Mouse (Mus musculus) olfactory bulb, adult 2 months (tissue): ENCODE results near the gene Fndc3b. TPM values are rescaled to one million over a fixed set of nuclear protein-coding genes. Genes with fewer than 3 reads are reported as not detected.
"Not testable (repeated sequence)": the region's sequence is repeated elsewhere in the genome, so short reads cannot be mapped to it uniquely, and the experiment has no call there.

ENCODE experiments used
- H3K27ac ChIP-seq: fragments of 200-500 bp; 2 replicates; pipeline ENCODE4 v1.5.1; 2012; ENCODE audit warnings: low read depth, low read length; ENCODE audit not compliant: insufficient read depth
- H3K4me1 ChIP-seq: fragments of 200-500 bp; 2 replicates; pipeline ENCODE4 v1.6.1; 2012; ENCODE audit warnings: low read length; ENCODE audit not compliant: control insufficient read depth, insufficient read depth
- H3K4me3 ChIP-seq: fragments of 200-500 bp; 2 replicates; pipeline ENCODE4 v1.5.1; 2012; ENCODE audit warnings: mild to moderate bottlenecking, low read depth, low read length, moderate library complexity; ENCODE audit not compliant: insufficient read depth
- CTCF ChIP-seq: fragments of 200-500 bp; IDR thresholded peaks from 2 replicates; pipeline ENCODE4 v1.5.1; 2012; ENCODE audit warnings: low read depth, mild to moderate bottlenecking, low read length, moderate library complexity; ENCODE audit not compliant: insufficient read depth
- POLR2A ChIP-seq: fragments of 200-500 bp; IDR thresholded peaks from 2 replicates; pipeline ENCODE4 v1.6.1; 2012; ENCODE audit warnings: mild to moderate bottlenecking, low read depth, low read length, moderate library complexity; ENCODE audit not compliant: insufficient read depth
- WGBS: fragments of 180-500 bp; shearing (Covaris S2); methylation state at CpG from one replicate; pipeline ENCODE4 v1.1.7; 2018; 5-methylcytosine and 5-hydroxymethylcytosine counted together
- polyA plus RNA-seq: library from polyadenylated mRNA; stranded (reverse); fragments of >200 nt; gene quantifications from 2 replicates; pipeline ENCODE4 v1.2.4, GENCODE M21; 2012; ENCODE audit warnings: low replicate concordance; ENCODE audit not compliant: missing spikeins, insufficient read depth, insufficient read length

The Fndc3b gene
- polyA plus RNA-seq, 1 experiment, result not detected

DNA sequence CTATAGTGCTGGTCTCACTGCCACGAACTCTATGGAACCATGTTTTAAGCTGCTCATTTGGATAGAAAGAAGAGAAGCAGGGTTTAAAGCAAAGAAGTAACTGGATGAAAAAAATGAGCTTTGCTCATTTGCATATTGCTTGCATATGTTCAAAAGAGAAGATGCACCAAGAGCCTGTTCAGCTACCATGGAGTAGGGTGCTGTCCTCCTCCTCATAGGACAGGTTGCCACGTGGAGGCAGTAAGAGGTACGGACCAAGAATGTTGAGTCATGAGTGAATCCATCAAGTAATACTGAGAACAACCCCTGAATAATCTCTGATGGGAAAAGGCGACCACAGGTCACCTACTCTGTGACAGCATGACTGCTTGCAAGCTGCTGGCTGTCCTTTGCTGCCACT lies 226.0 kb downstream of the Fndc3b start:
- H3K4me1 ChIP-seq, result peaks cover 2% of the 10 kb centered on the region; the same call in 1 of the 2 replicates
- H3K4me3 ChIP-seq, result no peak overlapping the region
- H3K27ac ChIP-seq, result no peak overlapping the region
- no peak for TF ChIP-seq CTCF
- TF ChIP-seq POLR2A, result no peak
- 87% methylated on average over 4 of the region's 4 CpGs for WGBS

DNA sequence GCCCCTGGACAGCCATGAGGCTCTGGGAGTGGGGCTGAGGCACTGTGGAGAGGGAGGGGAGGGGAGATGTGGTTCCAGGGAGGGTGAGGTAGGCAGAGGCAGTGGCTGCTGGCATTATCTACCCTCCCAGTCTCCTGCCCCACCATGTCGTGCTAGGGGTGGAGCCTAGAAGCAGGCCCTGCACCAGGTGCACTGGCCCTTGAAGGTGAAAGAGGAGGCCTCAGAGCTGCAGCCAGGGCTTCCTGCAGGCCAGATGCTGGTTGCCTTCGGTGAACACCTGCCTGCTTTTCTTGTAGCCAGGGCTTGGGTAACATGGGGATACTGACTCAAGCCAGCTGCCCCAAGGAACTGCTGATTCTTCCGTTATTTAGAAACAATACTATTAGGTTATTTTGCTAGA lies 226.4 kb downstream of the Fndc3b start:
- no peak for TF ChIP-seq POLR2A
- TF ChIP-seq CTCF, result no peak
- WGBS, result 76% methylated on average over 3 of the region's 3 CpGs
- no peak overlapping the region for H3K4me3 ChIP-seq

DNA sequence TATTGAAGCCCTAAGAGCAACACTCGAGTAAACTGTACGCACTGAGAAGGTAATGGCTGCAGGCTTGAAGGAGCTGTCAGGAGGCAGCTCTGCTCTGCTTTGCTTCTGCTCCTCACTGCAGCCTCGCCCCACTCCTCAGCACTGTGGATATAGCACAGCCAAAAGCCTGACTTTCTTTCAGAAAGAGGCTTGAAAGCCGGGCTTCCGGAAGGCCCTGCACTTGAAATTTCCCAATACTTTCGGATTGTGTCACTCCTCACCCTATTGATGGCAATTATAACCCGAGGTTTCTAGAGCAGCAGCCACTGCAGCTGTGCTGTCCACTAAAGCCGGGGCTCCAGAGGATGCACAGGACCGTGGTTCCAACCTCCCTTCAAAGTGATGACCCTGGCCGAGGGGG lies 227.3 kb downstream of the Fndc3b start:
- TF ChIP-seq POLR2A, result no peak
- TF ChIP-seq CTCF, result no peak
- Histone ChIP-seq H3K27ac (no peak overlapping the region), H3K4me1 (peaks cover 10% of the 10 kb centered on the region), H3K4me3 (no peak overlapping the region)
- WGBS, result 89% methylated on average over 10 of the region's 10 CpGs

More for the DNA sequence above, 226.4 kb downstream of the Fndc3b start:
- Histone ChIP-seq H3K4me1 (peaks cover 3% of the 10 kb centered on the region), H3K27ac (no peak overlapping the region)

- no peak for TF ChIP-seq POLR2A
- no peak for TF ChIP-seq CTCF
- Histone ChIP-seq H3K4me1 (peaks cover 14% of the 10 kb centered on the region), H3K4me3 (no peak overlapping the region), H3K27ac (no peak overlapping the region)
- WGBS, result 97% methylated on average over 3 of the region's 3 CpGs
These were observed 227.8 kb downstream of the Fndc3b start for GRCm38 (mm10) chr3:27483321-27483720.

DNA sequence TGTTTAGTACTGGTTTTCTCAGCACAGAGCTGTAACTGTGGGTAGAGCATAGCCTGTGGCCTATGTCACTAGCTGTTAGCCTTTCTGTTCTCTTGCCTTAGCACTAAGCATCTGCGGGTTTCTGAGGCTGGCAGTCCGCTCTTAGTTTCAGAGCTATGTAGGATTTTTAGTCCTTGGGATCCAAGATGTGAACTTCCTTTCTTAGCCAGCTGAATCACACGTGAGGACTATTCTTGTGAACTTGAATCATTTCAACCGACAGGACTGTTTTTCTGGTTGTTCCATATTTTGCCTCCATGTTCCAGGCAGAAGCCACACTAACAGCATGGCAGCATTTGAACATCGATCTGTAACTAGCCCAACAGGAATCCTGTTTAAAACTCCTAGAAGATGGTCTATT lies 229.4 kb downstream of the Fndc3b start:
- TF ChIP-seq CTCF, result no peak
- no peak for TF ChIP-seq POLR2A
- Histone ChIP-seq H3K4me1 (peaks cover 14% of the 10 kb centered on the region), H3K4me3 (no peak overlapping the region), H3K27ac (no peak overlapping the region)
- 86% methylated on average over 5 of the region's 5 CpGs for WGBS

DNA sequence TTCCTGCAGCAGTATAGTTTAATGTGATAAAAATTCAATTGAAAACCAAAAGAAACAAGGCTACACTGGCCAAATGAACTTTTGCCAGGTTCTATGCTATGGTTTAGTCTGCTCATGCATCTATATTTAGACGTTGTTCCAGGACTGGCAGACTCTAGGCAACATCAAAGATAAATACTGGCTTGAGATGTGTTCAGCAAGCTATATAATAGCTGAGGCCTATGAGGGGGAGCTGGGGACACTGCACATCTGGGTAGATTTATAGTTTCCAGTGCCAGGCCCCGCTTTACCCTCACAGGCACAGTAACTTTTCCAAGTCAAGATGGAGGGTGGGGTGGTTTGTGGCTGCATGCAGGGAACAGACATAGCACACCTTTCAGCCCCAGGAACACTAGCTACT lies 231.7 kb downstream of the Fndc3b start:
- 60% methylated on average over 2 of the region's 2 CpGs for WGBS

DNA sequence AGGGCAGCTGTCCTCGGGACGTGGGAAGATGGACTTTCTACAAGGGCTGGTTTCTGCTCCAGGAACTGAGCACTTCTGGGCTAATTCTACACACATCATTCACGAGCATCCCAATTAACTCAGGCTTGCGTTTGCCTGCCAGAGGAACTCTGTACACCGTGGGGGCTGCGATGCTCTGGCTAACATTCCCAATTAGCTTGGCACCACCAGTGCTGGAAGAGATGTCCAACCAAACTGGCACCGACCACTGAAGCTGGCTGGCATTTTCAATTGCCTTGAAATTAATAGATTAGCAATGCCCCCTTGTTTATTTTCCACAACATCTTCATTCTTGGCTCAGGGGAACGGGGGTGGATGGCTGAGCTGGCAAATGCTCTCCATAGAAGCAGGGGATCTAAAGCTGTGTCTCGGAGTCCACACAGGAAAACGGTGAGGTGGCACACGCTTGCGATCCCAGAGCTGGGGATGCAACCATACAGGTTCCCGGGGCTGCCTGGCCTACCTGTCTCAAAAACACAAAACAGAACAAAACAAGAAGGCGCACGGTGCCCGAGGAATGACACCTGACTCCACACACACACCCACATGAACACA lies 232.4 kb downstream of the Fndc3b start:
- no peak overlapping the region for H3K4me3 ChIP-seq
- peaks cover 14% of the 10 kb centered on the region for H3K4me1 ChIP-seq
- TF ChIP-seq CTCF (no peak), POLR2A (no peak)
- WGBS, result 47% methylated on average over 16 of the region's 16 CpGs
- no peak overlapping the region for H3K27ac ChIP-seq

More for the DNA sequence above, 231.7 kb downstream of the Fndc3b start:
- H3K4me1 ChIP-seq, result peaks cover 14% of the 10 kb centered on the region
- no peak overlapping the region for H3K4me3 ChIP-seq
- TF ChIP-seq CTCF, result no peak
- TF ChIP-seq POLR2A, result no peak
- H3K27ac ChIP-seq, result no peak overlapping the region

DNA sequence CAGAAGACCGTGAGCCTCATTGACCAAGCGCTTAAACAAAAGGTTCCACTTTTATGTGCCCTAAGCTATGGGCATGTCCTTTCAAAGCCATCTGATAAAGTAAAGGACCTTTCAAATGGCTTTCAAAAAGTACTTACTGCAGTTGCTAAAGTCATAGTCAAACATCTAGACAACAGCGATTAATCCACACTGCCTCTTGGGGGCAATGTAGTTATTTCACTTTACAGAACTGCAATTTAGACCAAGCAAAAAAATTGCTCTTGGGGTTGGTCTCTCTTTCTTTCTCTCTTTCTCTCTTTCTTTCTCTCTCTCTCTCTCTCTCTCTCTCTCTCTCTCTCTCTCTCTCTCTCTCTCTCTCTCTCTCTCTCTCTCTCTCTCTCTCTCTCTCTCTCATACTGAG lies 233.4 kb downstream of the Fndc3b start:
- 83% methylated on average over 3 of the region's 3 CpGs for WGBS
- H3K4me3 ChIP-seq, H3K27ac ChIP-seq: not testable (repeated sequence)
- H3K4me1 ChIP-seq, result peaks cover 14% of the 10 kb centered on the region

- no peak overlapping the region for H3K27ac ChIP-seq
- TF ChIP-seq CTCF, result no peak
- TF ChIP-seq POLR2A, result no peak
- no peak overlapping the region for H3K4me3 ChIP-seq
- 78% methylated on average over 7 of the region's 7 CpGs for WGBS
- peaks cover 16% of the 10 kb centered on the region for H3K4me1 ChIP-seq
These were observed 235.2 kb downstream of the Fndc3b start for GRCm38 (mm10) chr3:27475899-27476298.
